Mouse (Mus musculus) embryonic facial prominence, embryonic 14.5 days (tissue): ENCODE data around the gene Nat9. TPM values are rescaled to one million over a fixed set of nuclear protein-coding genes. Genes with fewer than 3 reads are reported as not detected.
A peak's percentile ranks its signal among the peaks of the same experiment; 100 is the strongest.

Source experiments
- ATAC-seq: fragments of 200-750 bp; cut with Nextera tagmentation; 2 replicates; pipeline ENCODE4 v1.8.0; 2017; ENCODE audit warnings: low read depth, moderate number of reproducible peaks, moderate TSS enrichment
- DNase-seq: peaks from one replicate; pipeline ENCODE4 v3.0.0-alpha.2; 2015; ENCODE audit warnings: low spot score
- H3K27ac ChIP-seq: fragments of 300-500 bp; sonication (generic); replicated peaks from 2 replicates; pipeline ENCODE4 v1.5.1; 2014; ENCODE audit warnings: low read depth, mild to moderate bottlenecking, low read length, moderate library complexity
- H3K27me3 ChIP-seq: fragments of 300-500 bp; sonication (generic); replicated peaks from 2 replicates; pipeline ENCODE4 v1.6.1; 2014; ENCODE audit warnings: low read length; ENCODE audit not compliant: control insufficient read depth, insufficient read depth
- H3K36me3 ChIP-seq: fragments of 300-500 bp; sonication (generic); 2 replicates; pipeline ENCODE4 v1.6.1; 2014; ENCODE audit warnings: low read length, mixed read lengths; ENCODE audit not compliant: control insufficient read depth, insufficient read depth
- H3K4me1 ChIP-seq: fragments of 300-500 bp; sonication (generic); 2 replicates; pipeline ENCODE4 v1.6.1; 2014; ENCODE audit warnings: antibody characterized with exemption, low read length; ENCODE audit not compliant: control insufficient read depth, insufficient read depth
- H3K4me2 ChIP-seq: fragments of 300-500 bp; sonication (generic); 2 replicates; pipeline ENCODE4 v1.6.1; 2014; ENCODE audit warnings: low read depth, mild to moderate bottlenecking, low read length, moderate library complexity, mixed read lengths
- H3K4me3 ChIP-seq: fragments of 300-500 bp; sonication (generic); 2 replicates; pipeline ENCODE4 v1.5.1; 2014; ENCODE audit warnings: low read depth, mild to moderate bottlenecking, low read length
- H3K9ac ChIP-seq: fragments of 300-500 bp; sonication (generic); 2 replicates; pipeline ENCODE4 v1.6.1; 2014; ENCODE audit warnings: low read depth, mild to moderate bottlenecking, low read length, moderate library complexity, mixed read lengths
- H3K9me3 ChIP-seq: fragments of 300-500 bp; sonication (generic); 2 replicates; pipeline ENCODE4 v1.6.1; 2016; ENCODE audit warnings: low read length; ENCODE audit not compliant: control insufficient read depth
- WGBS: fragments of 180-500 bp; shearing (Covaris S2); extraction: QIAGEN DNeasy Blood & Tissue Kit; methylation state at CpG from one replicate; pipeline ENCODE4 v1.1.7; 2014; 5-methylcytosine and 5-hydroxymethylcytosine counted together
- polyA plus RNA-seq: library from polyadenylated mRNA; unstranded; fragments of >200 nt; fragmentation: Nextera tagmentation; extraction: Ambion mirVana; gene quantifications from 2 replicates; pipeline ENCODE4 v1.2.1, GENCODE M21; 2014

Gene Nat9
- polyA plus RNA-seq, 1 experiment from 2014 or later, result 20.0 TPM

DNA sequence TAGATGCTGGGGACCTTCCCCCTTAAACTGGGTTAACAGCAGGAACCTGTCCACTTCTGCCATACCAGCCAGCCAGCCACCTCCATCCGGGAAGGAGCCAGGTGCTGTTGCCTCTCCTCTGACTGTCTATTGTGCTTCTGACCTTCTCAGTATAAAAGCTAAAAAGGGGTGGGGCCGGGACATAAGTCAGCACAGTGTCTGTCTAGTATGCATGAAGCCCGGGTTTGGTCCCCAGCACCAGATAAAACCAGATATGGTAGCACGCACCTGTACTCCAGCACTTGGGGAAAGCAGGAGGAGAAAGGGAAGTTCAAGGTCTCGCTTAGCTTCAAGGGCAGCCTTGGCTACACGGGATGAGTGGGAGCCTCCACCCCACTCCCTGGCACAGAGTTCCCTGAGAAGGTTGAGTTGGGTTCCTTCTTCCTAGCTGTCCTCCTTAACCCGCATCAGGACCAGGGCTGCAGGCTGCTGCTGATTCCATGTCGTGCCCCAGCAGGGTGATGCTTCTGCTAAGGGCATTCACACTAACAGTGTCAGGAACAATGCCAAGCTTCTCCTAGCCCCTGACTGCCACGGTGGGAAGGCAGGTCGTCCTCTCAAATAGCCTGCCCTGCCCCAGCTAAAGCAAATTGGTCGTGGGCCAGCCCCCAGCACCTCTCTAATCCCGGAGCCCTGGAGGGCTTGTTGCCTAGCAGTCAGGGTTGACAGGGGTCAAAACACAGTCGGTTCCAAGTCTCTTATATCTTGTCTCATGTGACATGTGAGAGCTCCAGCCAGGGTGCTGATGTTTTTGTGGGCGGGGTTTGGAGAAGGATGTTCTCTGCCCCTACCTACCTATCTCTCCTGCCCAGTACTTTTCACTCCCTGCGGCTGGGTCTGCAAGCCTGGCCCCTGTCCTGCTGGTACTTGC is 41.6 kb upstream of the Nat9 start:
- H3K9me3 ChIP-seq, result no peaks in the 10 kb centered on the region
- H3K4me3 ChIP-seq, result no peak overlapping the region
- no peak for DNase-seq
- no peak for ATAC-seq
- no peak overlapping the region for H3K4me2 ChIP-seq
- no peak overlapping the region for H3K27ac ChIP-seq
- no peak overlapping the region for H3K9ac ChIP-seq
- 41% methylated on average over 15 of the region's 15 CpGs for WGBS
- no peaks in the 10 kb centered on the region for H3K27me3 ChIP-seq
- peaks cover 15% of the 10 kb centered on the region; the same call in 1 of the 2 replicates for H3K4me1 ChIP-seq
- H3K36me3 ChIP-seq, result no peaks in the 10 kb centered on the region

DNA sequence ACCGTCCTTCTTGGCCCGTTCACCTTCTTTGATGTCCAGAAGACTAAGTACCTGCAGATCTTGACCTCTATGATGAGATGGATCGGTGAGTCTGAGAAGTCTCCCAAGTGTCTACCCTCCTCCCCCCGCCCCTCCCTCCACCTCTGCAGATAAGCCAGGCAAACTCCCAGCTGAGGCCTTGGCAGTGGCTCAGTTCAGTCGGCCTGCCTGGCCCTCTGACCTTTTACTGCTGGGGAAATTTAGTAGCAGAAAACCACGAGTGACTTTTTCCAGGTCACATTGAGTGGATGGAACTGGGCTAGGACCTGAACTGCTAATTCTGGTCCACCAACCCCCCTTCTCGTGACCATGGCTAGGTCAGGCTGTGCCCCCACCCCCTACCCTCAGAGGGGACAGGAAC is 40.8 kb upstream of the Nat9 start:
- no peak overlapping the region for H3K27ac ChIP-seq
- H3K36me3 ChIP-seq, result no peaks in the 10 kb centered on the region
- H3K4me1 ChIP-seq, result peaks cover 15% of the 10 kb centered on the region; the same call in 1 of the 2 replicates
- no peak overlapping the region for H3K4me3 ChIP-seq
- ATAC-seq (no peak), DNase-seq (no peak)
- no peak overlapping the region for H3K9ac ChIP-seq
- H3K27me3 ChIP-seq, result no peaks in the 10 kb centered on the region
- no peak overlapping the region for H3K4me2 ChIP-seq
- 61% methylated on average over 7 of the region's 7 CpGs for WGBS
- H3K9me3 ChIP-seq, result no peaks in the 10 kb centered on the region

DNA sequence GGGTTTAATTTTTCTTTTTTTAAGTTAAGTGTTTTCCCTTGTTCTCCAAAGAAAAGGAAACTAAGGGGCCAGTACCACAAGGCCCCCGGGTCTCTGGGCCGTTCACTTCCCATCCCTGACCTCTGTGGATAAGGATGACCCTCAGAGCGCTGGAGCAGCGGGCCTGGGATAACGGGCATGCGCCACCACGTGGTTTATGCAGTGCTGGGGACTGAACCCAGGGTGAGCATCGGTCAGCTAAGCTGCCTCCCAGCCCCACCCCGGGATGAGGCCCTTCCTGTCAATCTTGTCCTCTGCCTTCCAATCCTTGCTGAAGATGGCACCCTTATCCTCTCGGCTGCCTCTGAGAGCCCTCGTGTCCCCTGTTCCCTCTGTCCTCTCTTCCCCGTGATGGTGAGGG is 40.0 kb upstream of the Nat9 start:
- 39% methylated on average over 12 of the region's 12 CpGs for WGBS
- peaks cover 17% of the 10 kb centered on the region; the same call in 1 of the 2 replicates for H3K4me1 ChIP-seq
- DNase-seq, result no peak

DNA sequence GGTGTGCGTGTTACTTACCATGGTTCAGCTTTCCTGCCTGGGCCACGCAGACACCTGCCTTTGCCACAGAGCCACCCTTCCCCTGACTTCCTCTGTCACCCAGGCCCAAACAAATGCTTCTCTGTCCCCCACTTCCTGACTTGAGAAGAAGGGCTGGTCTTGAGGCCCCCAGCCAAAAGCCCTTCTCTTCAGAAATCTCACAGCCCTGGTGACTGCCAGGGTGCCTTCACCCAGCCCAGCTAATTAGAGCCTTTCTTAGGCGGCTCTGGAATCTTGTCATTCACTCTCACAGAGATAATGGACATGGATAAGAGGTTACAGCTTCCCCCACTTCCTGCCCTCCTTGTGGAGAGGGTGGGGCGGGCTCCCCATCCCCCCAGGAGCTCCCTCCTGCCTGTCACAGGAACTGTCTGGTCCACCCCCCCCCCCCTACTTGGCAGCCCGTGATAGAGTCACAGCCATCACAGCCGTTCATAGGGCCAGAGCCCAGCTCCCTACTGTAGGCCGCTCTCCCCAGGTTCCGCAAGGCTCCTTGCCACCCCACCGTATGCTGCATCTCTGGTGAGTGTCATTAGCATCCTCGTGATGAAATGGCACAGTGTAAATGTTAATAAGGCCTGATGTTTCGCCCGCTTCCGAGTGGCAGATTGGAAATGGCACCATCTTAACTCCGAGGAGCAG is 39.3 kb upstream of the Nat9 start:
- ATAC-seq, result no peak
- DNase-seq, result no peak
- 54% methylated on average over 14 of the region's 14 CpGs for WGBS
- H3K27ac ChIP-seq, result no peak overlapping the region
- H3K4me2 ChIP-seq, result no peak overlapping the region
- H3K4me1 ChIP-seq, result peaks cover 21% of the 10 kb centered on the region; the same call in 1 of the 2 replicates
- no peaks in the 10 kb centered on the region for H3K27me3 ChIP-seq
- no peak overlapping the region for H3K4me3 ChIP-seq
- H3K9ac ChIP-seq, result no peak overlapping the region
- no peaks in the 10 kb centered on the region for H3K9me3 ChIP-seq
- no peaks in the 10 kb centered on the region for H3K36me3 ChIP-seq

More for the DNA sequence above, 40.0 kb upstream of the Nat9 start:
- no peak for ATAC-seq
- no peak overlapping the region for H3K4me3 ChIP-seq
- H3K27me3 ChIP-seq, result no peaks in the 10 kb centered on the region
- no peak overlapping the region for H3K9ac ChIP-seq
- H3K27ac ChIP-seq, result no peak overlapping the region
- H3K36me3 ChIP-seq, result no peaks in the 10 kb centered on the region
- H3K4me2 ChIP-seq, result no peak overlapping the region
- no peaks in the 10 kb centered on the region for H3K9me3 ChIP-seq

DNA sequence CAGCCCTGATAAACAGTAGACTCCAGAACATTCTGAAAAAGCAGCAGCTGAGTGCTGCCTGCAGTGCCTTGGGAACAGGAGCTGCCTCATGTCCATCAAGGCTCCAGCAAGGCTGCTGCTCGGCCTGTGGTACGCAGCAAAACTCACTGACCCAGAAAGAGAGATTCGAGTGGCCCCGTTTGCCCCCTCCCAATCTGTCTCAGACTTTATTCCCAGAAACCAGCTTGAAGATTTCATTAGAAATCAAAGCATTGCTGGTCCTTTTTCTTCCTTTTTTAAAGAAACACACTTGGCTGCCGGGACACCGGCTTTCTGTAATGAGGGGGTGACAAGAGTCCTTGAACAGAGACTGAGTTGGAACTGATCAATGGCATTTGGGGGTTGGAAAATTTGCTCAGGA is 37.6 kb upstream of the Nat9 start:
- no peak for ATAC-seq

DNA sequence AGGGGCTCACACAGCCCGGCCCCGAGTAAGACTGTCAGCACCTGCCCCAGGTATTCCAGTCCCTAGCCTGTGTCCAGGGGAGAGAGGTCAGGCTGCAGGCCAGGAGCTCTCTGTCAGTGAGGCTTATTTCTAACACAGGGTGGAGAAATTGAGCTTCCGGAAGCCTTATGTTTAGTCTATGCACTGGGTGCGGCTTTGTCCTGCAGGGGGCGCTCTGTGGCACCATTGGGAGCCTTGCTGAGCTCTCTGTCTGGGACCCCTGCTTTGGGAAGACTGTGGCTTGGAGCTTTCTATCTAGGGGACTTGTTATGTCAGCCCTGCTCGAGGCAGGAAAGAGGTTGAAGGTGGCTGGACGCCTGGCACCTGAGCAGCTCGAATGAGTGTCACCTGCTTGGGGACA is 37.2 kb upstream of the Nat9 start:
- ATAC-seq (no peak), DNase-seq (peak; percentile 32)
- H3K9ac ChIP-seq, result no peak overlapping the region
- H3K4me3 ChIP-seq, result no peak overlapping the region
- no peak overlapping the region for H3K4me2 ChIP-seq
- H3K36me3 ChIP-seq, result no peaks in the 10 kb centered on the region
- H3K4me1 ChIP-seq, result peaks cover 15% of the 10 kb centered on the region; the same call in 1 of the 2 replicates
- H3K27ac ChIP-seq, result no peak overlapping the region
- H3K27me3 ChIP-seq, result no peaks in the 10 kb centered on the region; the same call in 1 of the 2 replicates
- WGBS, result 47% methylated on average over 8 of the region's 8 CpGs
- H3K9me3 ChIP-seq, result no peaks in the 10 kb centered on the region

More for the DNA sequence above, 37.6 kb upstream of the Nat9 start:
- Histone ChIP-seq H3K9me3 (no peaks in the 10 kb centered on the region), H3K4me3 (no peak overlapping the region), H3K36me3 (no peaks in the 10 kb centered on the region), H3K4me1 (peaks cover 15% of the 10 kb centered on the region; the same call in 1 of the 2 replicates), H3K27me3 (no peaks in the 10 kb centered on the region), H3K9ac (no peak overlapping the region), H3K27ac (no peak overlapping the region), H3K4me2 (no peak overlapping the region)
- no peak for DNase-seq
- 80% methylated on average over 6 of the region's 6 CpGs for WGBS

DNA sequence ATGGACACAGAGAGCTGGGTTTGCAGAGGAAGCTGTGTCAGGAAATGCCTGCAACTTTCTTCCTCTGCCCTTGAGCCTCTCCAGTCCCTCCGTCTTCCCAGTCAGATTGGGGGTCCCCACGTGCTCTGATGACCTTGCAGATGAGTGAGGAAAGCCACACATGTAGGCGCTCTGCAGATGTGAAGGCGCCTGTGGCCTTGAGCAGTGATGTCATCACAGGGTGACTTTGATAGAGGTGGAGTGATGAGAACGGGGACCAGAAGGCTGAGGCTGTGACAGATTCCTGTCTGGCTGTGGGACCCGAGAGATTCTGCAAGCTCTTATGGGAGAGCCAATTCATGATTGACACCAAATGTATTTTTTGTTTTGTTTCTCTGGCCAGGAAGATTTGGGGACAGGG is 36.2 kb upstream of the Nat9 start:
- no peaks in the 10 kb centered on the region; the same call in 1 of the 2 replicates for H3K27me3 ChIP-seq
- no peak overlapping the region for H3K27ac ChIP-seq
- peak overlapping the region; percentile 14; the same call in 1 of the 2 replicates for H3K9ac ChIP-seq
- no peak for DNase-seq
- H3K4me2 ChIP-seq, result no peak overlapping the region
- H3K36me3 ChIP-seq, result no peaks in the 10 kb centered on the region
- 66% methylated on average over 6 of the region's 6 CpGs for WGBS
- H3K9me3 ChIP-seq, result no peaks in the 10 kb centered on the region
- no peak overlapping the region for H3K4me3 ChIP-seq
- H3K4me1 ChIP-seq, result peaks cover 15% of the 10 kb centered on the region; the same call in 1 of the 2 replicates
- no peak for ATAC-seq

DNA sequence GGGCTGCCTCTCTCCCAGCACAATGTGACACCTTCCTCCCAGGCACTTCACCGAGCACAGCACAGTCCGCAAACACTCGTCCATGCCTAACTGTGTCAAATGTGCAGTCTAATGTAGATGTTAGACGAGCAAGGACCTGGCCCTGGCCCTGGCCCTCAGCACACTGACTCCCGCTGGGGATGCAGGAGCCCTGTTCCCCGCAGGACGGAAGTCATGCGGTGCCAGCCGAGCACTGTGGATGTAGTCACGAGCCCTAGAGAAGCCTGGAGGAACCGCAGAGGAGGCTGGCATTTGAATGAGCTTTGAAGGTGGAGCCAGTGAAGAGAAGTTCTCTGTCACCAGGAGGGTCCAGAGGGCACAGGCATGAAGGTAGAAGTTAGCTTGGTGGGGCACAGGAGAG is 35.8 kb upstream of the Nat9 start:
- no peak overlapping the region for H3K9ac ChIP-seq
- peaks cover 15% of the 10 kb centered on the region; the same call in 1 of the 2 replicates for H3K4me1 ChIP-seq
- H3K27me3 ChIP-seq, result peaks cover under 1% of the 10 kb centered on the region; the same call in 1 of the 2 replicates
- ATAC-seq, result no peak
- 70% methylated on average over 11 of the region's 11 CpGs for WGBS
- H3K4me2 ChIP-seq, result no peak overlapping the region
- no peak for DNase-seq
- H3K27ac ChIP-seq, result no peak overlapping the region
- no peaks in the 10 kb centered on the region for H3K9me3 ChIP-seq
- no peaks in the 10 kb centered on the region for H3K36me3 ChIP-seq
- H3K4me3 ChIP-seq, result no peak overlapping the region
